Mouse (Mus musculus) liver, adult (tissue): Measurements from ENCODE around the gene Nfkbie.
A peak's percentile ranks its signal among the peaks of the same experiment; 100 is the strongest.

Experiments
- GATA4 ChIP-seq: IDR thresholded peaks from 2 replicates; pipeline ENCODE4 v1.6.1; 2014; ENCODE audit warnings: mild to moderate bottlenecking, low read length; ENCODE audit not compliant: insufficient replicate concordance

Nfkbie gene

DNA sequence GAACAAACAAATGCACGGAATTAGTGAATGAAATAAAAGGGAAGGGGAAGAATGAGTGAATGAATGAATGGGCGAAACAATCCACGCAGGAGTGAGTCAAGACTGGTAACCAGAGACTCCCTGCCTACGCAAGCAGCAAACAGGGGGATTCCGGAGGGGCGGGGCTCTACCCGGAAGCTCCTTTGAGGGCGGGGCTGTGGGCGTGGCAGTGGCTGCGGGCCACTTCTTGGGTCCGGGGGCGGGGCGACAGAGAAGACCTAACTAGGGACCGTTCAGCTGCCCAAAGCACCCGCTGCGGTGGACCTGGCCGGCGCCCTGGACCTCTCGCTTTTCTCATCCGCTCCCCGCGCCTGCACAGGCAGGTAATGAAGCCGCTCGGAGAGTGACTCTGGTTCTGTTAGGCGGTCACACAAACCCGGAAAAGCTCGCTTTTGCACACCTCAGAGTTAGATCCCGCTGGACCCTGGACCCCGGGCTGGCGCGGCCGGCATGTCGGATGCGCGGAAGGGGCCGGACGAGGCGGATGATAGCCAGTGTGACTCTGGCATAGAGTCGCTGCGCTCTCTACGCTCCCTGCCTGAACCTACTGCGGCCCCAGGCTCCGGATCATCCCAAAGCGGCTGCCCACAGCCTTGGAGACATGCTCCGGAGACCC lies at the start of gene Nfkbie:
Gene Nfkbie (plus strand): TSS at position 252 of the 655 bp plus-strand sequence.
- no peak; the same call in 1 of the 2 replicates for TF ChIP-seq GATA4

DNA sequence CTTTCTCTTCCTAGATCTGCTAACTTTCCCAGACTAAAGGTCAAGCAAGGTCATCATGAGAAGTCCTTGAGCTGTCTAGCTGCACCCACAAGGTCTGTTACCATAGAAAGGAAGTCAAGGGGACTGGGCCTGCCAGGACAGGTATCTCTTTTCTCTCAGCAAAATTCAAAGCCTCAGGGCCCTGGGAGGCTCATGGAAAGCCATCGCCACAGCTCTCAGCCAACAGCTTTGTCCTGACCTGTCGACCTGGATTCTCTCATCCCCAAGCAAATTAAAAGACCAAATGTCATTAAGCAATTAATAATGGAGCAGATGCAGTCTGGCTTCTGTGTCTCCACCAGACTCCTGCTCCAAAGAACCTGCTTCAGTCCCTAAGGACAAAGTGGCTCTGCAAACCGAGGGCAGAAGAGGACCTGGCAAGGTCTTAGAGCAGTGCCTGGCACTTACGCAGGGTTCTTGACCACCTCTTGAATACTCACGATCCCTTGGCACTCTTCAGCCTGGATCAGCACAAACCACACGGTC lies 49.5 kb upstream of the Nfkbie start:
- TF ChIP-seq GATA4, result no peak

DNA sequence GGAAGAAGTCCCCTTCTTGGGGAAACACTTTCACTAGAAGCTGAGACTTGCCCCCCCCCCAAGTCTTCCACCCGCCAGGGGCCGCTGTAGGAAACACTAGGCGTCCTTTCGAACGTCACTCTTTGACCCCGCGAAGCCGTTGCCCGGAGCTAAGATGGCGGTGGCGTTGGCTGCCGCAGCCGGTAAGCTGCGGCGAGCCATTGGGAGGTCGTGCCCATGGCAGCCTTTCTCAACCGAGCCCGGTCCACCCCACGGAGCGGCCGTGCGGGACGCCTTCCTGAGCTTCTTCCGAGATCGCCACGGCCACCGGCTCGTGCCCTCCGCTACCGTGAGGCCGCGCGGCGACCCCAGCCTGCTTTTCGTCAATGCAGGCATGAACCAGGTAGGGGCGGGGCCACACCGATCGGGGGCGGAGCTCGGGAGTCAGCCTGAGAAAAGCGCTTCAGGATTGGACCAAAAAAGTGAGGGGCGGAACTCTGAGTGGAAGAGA lies 48.8 kb upstream of the Nfkbie start, which contains the start of gene Aars2:
Gene Aars2 (plus strand): TSS at position 142 of the 490 bp plus-strand sequence.
- peak; percentile 15; the same call in 1 of the 2 replicates for TF ChIP-seq GATA4

DNA sequence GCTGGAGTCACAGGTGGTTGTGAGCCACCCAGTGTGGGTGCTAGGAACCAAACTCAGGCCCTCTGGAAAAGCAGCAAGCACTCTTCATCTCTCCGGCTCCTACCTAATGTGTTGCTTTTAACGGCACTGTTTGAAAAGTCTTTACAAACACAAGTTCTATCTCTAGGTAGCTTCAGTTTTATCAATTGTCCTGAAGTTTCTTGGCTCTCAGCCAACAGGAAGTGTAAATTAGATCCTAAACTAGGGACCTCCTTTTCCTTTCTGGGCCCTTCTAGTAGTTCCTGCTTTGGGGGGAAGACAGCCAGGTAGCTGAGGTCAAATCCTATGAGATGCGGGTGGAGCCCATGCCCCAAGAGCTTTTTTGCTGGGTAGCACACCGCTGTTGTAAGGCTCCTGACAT lies 44.6 kb upstream of the Nfkbie start:
- TF ChIP-seq GATA4, result no peak

DNA sequence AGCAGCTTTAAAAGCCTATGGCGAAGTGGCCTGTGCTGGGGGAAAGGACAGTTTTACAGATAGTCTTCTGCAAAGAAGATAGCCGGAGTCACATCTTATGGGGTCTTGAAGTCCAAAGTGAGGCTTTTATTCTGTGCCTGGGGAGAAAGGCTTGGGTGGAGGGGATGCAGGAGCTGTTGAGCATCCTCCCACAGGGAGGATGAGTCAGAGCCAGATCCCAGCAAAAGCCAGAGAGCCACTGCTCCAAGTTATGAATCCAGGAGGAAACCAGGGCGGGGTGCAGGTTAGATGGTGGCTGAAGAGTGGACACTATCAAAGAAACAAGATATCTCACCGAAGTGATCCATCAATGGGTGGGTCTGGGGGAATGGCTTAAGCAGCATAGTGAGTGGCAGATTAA lies 43.7 kb upstream of the Nfkbie start:
- TF ChIP-seq GATA4, result no peak

DNA sequence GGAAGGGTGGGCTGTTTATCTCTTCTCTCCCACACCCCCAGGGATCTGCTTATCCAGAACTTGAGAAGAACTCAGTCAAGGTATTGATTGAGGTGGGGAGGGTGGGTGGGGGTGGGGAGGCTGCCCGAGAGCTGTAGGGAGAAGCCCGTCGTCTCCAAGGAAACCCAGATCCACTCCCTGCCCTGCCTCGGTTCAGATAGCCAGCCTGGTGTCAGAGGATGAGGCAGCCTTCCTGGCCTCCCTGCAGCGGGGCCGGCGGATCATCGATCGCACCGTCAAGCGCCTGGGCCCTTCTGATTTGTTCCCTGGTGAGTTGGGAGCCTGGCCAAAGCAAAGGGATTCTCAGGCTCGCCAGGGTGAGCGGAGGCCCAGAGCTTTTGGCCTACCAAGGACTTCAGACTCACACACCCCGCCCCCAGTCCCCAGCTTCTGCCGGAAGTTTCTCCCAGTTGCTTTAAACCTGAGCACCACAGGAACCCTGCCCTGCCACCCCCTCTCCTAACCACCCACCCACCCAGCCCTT lies 40.2 kb upstream of the Nfkbie start:
- no peak for TF ChIP-seq GATA4

DNA sequence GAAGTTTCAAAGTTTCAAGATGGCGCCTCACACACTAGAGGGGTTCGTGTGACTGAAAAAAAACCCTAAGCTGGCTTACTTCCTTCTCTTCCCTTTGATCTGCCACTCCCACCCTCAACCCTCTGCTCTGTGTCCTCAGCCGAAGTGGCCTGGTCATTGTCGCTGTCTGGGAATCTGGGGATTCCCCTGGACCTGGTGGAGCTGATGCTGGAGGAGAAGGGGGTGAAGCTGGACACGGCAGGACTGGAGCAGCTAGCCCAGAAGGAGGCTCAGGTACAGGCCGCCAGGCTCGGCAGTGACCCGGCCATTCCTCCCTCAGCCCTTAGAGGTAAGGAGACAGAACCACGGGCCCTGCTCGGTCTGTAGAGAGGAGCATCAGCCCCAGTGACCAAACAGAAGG lies 39.7 kb upstream of the Nfkbie start:
- TF ChIP-seq GATA4, result no peak

DNA sequence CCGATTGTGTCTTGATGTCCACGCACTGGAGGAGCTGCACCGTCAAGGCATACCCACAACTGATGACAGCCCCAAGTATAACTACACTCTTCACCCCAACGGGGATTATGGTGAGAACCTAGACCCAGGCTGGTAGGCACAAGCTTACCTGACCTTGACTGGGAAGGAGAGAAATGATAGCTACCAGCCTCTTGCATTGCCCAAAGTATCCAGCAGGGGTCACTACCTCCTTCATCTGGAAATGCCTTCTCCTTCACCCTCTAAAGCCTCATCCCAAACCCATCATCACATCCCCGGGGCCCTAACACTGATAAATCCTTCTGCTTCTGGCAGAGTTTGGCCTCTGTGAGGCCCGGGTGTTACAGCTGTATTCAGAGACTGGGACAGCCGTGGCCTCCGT lies 39.0 kb upstream of the Nfkbie start:
- no peak for TF ChIP-seq GATA4

DNA sequence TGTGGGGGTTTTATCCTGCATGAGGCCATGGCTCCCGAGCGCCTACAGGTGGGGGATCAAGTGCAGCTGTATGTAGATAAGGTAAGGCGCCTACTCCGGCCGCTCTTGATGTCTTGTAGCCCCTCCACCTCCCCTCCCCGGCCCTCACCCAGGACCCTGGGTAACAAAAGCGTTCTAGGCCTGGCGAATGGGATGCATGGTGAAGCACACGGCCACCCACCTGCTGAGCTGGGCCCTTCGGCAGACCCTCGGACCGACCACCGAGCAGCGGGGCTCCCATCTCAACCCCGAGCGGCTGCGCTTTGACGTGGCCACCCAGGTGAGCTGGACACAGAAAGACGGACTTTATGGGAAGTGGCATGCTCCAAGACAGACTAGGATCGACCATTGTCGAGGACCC lies 38.4 kb upstream of the Nfkbie start:
- TF ChIP-seq GATA4, result no peak

DNA sequence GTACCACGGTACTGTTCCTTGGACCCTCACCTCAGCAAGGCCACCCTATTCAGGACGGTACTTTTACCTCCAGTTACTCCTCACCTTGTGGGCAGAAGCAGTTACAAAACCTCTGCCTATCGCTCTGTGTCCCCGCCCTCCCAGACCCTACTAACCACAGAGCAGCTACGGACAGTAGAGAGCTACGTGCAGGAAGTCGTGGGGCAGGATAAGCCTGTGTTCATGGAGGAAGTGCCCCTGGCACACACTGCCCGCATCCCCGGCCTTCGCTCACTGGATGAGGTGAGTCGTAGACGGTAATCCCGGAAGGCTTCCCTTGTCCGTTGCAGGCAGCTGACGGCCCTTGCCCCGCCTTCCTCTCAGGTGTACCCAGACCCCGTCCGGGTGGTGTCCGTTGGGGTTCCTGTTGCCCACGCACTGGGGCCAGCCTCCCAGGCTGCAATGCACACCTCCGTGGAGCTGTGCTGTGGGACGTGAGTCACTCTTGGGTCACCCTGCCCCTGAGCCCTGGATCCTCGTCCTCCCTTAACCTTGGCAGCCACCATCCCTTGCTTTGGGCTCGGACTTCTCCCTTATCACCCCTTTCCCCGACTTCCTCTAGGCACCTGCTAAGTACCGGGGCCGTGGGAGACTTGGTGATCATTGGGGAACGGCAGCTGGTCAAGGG lies 37.8 kb upstream of the Nfkbie start:
- no peak for TF ChIP-seq GATA4

DNA sequence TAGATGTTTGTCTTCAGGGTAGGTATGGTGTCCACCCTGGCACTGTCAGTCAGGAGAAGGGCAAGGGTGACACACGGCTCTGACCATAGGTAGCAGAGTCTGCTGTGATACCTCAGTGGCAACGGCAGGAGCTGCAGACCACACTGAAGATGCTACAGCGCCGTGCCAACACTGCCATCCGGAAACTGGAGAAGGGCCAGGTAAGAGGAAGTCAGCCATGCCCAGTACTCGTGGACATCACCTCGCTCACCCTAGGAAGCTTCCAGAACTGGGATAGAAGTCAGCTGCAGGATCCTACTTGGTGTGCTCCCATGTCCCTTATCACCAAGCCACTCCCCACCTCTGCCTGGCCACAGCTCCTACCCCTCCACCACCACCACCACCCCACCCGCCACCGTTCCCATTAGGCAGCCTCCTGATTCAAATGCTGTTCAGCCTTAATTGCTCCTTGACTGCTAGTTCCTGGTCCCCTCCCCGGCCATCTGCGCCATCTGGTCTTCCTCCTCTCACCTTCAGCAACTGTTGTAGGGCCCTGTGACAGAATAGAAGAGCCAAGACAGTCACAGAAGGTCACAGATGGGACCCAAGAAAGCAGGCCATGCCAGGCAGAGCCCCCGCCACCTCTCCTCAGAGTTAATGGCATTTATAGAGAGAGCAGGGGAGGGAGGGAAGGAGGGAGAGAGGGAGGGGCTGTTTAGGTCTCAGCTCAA lies 36.6 kb upstream of the Nfkbie start:
- TF ChIP-seq GATA4, result no peak

DNA sequence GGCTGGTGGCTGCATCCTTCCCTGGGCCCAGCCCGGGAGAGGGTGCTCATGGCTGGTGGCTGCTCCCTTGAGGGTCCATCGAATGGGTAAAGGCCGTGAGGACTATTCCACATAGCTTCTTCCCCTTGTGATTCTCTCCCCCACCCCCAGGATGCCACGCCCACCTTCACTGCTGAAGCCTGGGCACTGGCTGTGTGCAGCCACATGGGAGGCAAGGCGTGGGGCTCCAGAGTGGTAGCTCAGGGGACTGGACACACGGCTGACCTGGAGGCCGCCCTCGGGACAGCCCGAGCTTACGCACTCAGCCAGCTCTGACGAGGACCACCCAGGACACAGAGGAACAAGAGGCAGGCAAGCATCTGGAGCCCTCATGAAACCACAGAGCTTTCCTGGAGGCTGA lies 35.4 kb upstream of the Nfkbie start:
- TF ChIP-seq GATA4, result no peak

DNA sequence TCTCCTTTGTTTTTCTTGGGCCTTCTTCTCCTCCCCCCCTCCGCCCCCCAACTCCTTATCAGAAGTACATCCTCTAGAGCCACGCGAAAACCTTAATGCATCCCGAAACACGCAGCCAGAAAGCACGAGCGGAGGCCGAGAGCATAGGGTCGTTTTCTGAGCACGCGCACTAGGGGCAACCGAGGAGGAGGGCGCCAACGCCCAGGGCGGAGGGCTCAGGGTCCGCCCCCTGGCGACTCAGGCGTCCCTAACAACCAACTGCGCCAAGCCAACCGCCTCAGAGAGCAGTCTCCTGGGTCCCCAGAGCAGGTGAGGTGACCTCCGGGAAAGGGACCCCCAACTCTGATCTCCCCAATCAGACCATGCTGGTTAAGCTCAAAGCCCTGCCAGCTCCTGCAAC lies 32.2 kb upstream of the Nfkbie start, which contains the start of gene Tcte1:
Gene Tcte1 (plus strand): TSS at position 172 of the 400 bp plus-strand sequence.
- no peak for TF ChIP-seq GATA4

DNA sequence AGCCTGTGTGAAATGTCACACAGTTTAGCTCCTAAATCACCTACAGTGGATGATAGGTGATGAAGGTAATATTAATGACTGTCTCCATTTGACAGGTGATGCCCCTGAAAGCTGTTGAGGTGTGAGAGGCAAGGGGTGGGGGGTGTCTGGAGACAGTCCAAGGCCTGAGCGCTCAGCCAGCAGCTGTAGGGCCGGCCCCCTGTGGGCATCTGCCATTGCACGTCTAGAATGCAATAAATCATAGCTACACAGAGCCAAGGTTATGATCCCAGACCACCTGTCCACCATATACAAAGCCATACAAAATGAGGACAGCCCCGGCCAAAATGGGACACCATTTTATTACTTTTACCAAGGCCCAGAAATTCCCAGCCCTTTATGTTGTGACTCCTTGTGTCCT lies 30.5 kb upstream of the Nfkbie start:
- TF ChIP-seq GATA4, result no peak

DNA sequence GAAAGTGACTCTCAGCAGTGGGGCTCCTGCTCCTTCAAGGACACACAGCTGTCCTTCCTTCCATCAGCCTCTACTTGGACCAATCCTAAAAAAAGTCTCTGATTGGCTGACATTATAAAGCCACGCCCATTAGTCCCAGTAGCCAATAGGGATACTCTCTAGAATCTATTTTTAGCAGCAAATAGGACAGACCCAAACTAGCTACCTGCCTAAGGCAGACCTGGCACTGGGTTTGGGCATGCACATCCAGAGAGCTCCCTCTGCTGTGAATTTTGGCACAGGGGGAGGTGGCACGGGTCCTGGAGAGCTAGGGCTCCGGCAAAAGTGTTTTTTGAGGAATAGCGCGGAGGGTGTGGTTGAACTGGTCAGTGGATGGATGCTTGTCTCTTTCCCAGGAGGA lies 28.9 kb upstream of the Nfkbie start:
- no peak for TF ChIP-seq GATA4
